Mouse (Mus musculus) testis, adult 2 months (tissue): ENCODE measurements around the gene Wscd1.

Source experiments
- CTCF ChIP-seq: fragments of 200-500 bp; IDR thresholded peaks from 2 replicates; pipeline ENCODE4 v1.5.1; 2012; ENCODE audit warnings: low read depth, mild to moderate bottlenecking, inconsistent platforms, low read length, moderate library complexity; ENCODE audit not compliant: control insufficient read depth, insufficient read depth, insufficient replicate concordance
- POLR2A ChIP-seq: fragments of 200-500 bp; IDR thresholded peaks from 2 replicates; pipeline ENCODE4 v1.6.1; 2012; ENCODE audit warnings: low read depth, mild to moderate bottlenecking, inconsistent platforms, low read length, moderate library complexity; ENCODE audit not compliant: control insufficient read depth

DNA sequence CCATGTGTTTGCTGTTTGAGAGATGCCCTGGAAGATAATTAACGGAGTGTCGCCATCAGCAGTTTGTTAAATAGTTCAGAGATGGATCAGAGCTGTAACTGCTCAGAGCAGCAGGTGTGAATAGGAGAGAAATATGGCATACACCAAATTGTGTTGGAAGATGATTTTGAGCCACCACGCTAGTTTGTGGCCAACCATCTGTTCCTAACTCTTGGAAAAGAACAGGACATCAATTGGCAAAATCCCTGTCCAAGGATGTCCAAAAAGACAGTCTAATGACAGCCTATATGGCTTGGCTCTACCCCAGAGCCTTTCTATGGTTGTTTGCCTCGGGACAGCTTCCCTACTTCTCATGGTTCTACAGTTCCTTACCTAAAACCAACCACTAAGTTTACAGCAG, 49.5 kb downstream of the Wscd1 start:
- TF ChIP-seq CTCF (no peak), POLR2A (no peak)
